Mouse (Mus musculus): ENCODE data around the gene Stum.

The Stum gene

GRCm38 (mm10) chr1:180428101-180428712 lies 55.1 kb downstream of the Stum start:
- DNase-seq (ENCODE audit: low spot score): peak; percentile 78

- no peak for DNase-seq (ENCODE audit: low spot score)
These were observed 55.6 kb downstream of the Stum start for GRCm38 (mm10) chr1:180427685-180428084.

- DNase-seq (ENCODE audit: low spot score): no peak
These were observed 56.9 kb downstream of the Stum start for GRCm38 (mm10) chr1:180426405-180426804.

GRCm38 (mm10) chr1:180423931-180424330 lies 59.4 kb downstream of the Stum start:
- no peak for DNase-seq (ENCODE audit: low spot score)

- no peak for DNase-seq (ENCODE audit: low spot score)
These were observed 60.2 kb downstream of the Stum start for GRCm38 (mm10) chr1:180423008-180423639.

GRCm38 (mm10) chr1:180422076-180422828 lies 61.1 kb downstream of the Stum start:
- peak; percentile 85 for DNase-seq (ENCODE audit: low spot score)

GRCm38 (mm10) chr1:180421165-180421909 lies 62.0 kb downstream of the Stum start:
- DNase-seq (ENCODE audit: low spot score): no peak

- peak; percentile 53 for DNase-seq (ENCODE audit: low spot score)
These were observed 62.7 kb downstream of the Stum start for GRCm38 (mm10) chr1:180420496-180421164.

- no peak for DNase-seq (ENCODE audit: low spot score)
These were observed 64.2 kb downstream of the Stum start for GRCm38 (mm10) chr1:180419059-180419458.

GRCm38 (mm10) chr1:180417118-180417517 lies 66.2 kb downstream of the Stum start:
- no peak for DNase-seq (ENCODE audit: low spot score)

GRCm38 (mm10) chr1:180415836-180416235 lies 67.5 kb downstream of the Stum start:
- no peak for DNase-seq (ENCODE audit: low spot score)

GRCm38 (mm10) chr1:180415064-180415463 lies 68.2 kb downstream of the Stum start:
- DNase-seq (ENCODE audit: low spot score): no peak

- no peak for DNase-seq (ENCODE audit: low spot score)
These were observed 73.0 kb downstream of the Stum start for GRCm38 (mm10) chr1:180410306-180410705.

GRCm38 (mm10) chr1:180409771-180410170 lies 73.5 kb downstream of the Stum start:
- no peak for DNase-seq (ENCODE audit: low spot score)

- DNase-seq (ENCODE audit: low spot score): no peak
These were observed 74.5 kb downstream of the Stum start for GRCm38 (mm10) chr1:180408832-180409231.

- DNase-seq (ENCODE audit: low spot score): no peak
These were observed 75.3 kb downstream of the Stum start for GRCm38 (mm10) chr1:180407727-180408719.

- DNase-seq (ENCODE audit: low spot score): peak; percentile 57
These were observed 76.1 kb downstream of the Stum start for GRCm38 (mm10) chr1:180407171-180407671.

GRCm38 (mm10) chr1:180406336-180407035 lies 76.8 kb downstream of the Stum start:
- DNase-seq (ENCODE audit: low spot score): no peak

- DNase-seq (ENCODE audit: low spot score): no peak
These were observed 77.5 kb downstream of the Stum start for GRCm38 (mm10) chr1:180405576-180406335.

Measured in embryo, embryonic 10 days (tissue).